Mouse (Mus musculus): ENCODE data around the gene Pdcd11.

DNA sequence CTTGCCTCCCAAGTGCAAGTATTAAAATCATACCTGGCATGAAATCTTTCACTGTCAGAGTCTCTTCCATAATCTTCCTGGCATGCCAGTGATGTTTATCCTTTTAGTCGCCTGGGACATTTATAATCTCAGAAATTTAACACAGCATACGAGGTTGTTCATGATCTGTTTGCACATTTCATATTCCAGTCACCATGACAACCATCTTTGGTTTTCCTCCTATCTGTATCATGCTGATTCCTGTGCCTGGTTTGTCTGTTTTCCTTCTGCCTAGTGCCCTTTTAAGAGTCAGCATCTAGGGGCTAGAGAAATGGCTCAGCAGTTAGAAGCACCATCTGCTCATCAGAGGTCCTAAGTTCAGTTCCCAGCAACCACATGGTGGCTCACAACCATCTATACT is 28.1 kb downstream of the Pdcd11 start:
- TF ChIP-seq POLR2A (IDR thresholded peaks at IDR 0.05; ENCODE audit: insufficient read depth, low read length) (no peak), CTCF (IDR thresholded peaks at IDR 0.05; ENCODE audit: low read depth, low read length) (no peak)

Measured in ES-Bruce4 (cell line).